Mouse (Mus musculus) adrenal gland, adult 18-20 months (tissue): Measurements from ENCODE around the gene Eif3a. TPM values are rescaled to one million over a fixed set of nuclear protein-coding genes. Genes with fewer than 3 reads are reported as not detected.

Source experiments
- DNase-seq, 2 experiments: peaks; one replicate each; pipeline ENCODE4 v3.0.0; 2021 to 2022; ENCODE audit warnings: low spot score in 2 of 2
- microRNA-seq, 2 experiments: library from miRNA; unstranded; fragments of <30 nt; microRNA quantifications; one replicate each; pipeline ENCODE4 v1.2.0; 2021; ENCODE audit warnings: borderline number of aligned reads in 2 of 2
- total RNA-seq, 2 experiments: library from RNA; stranded (reverse); gene quantifications; 1 replicate in 1 of 2; 2 replicates in 1 of 2; pipeline ENCODE4 v1.2.3; 2021

The Eif3a gene
- total RNA-seq, 2 experiments from 2014 or later: 147 to 186 TPM

DNA sequence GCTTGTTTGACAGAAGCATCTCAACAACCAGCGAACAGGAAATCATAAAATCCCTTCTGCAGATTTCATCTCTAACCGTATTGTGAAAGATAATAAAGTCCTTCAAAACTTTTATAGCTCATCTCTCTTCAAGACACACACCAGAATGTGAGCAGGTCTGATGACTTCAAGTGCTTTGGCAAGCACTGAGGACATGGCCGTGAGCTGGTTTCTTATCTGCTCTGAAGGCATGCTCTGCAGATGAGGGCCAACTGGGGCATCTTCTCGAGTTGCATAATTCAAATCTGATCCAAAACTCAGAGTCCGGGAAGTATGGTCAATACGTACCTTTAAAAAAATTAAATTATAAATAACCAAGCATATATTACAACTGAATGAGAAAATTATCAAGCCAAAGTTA, 17.1 kb downstream of the Eif3a start:
- DNase-seq: no peak

DNA sequence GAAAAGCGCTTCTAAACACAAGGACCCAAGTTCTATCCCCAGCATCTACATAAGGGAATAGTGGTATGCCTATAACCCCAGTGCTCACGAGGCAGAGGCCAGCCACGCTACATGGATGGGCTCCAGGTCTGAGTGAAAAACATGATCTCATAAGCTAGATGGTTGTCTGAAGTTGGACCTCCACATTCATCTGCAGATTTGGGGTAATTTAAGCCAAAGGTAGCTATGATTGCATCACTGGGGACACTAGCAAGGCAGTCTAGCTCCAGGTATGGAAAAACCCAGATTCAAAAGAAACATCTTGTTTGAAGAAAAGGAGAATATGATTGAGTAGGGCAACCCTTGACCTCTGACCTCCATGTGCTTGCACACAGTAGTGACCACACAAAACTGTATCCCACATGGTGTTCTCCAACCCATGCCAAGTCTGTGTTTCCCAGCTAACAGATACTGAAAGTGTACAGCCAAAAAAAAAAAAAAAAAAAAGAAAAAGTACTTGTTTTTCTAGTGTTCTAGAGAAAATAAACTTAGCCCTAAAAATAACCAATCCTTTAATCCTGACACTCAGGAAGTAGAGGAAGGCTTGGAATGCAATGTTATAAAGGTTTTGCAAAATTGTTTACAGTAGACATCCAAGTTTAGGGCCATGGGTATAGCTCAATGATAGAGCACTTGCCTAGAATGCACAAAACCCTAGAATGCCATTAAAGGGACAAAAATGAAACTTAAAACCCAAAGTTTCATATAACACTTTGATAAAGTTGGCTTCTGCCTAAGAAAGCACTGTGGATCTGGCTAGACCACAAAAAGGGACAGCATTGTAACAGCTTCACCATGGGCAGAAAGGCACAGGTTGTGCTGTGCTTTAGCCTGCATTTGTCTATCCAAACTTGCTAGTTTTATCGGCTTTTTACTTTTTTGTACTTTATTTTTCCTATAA, 31.3 kb downstream of the Eif3a start:
- no peak for DNase-seq

DNA sequence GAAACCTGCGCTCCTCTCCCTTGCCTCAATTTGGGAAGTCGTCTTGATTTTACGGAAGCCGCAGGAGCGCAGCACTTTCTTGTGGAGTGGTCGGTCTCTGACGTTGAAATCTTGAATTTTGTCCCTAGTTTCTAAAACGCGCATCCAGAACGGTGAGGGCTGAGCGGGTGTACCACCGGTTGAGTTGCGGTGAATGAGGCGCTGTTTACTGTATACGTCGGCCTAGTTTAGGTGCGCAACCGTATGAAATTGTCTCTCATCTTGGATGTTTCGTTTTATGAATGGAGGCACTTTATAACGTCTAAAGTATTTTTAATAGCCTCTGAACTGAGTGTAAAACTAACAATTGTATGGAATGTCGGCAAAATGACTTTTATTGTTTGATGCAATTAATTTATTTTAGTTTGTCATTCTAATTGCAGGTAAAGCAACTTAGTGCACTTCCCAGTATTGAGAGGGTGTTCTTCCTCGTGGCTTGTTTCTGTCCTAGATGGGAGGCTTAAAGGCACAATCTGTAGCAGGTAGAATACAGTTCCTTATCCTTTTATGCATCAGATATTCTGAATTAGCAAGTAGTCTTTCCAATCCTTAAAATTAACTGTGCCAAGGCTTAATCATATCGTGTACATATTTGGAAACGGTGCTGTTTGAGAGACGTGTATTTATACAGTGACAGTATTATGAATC, 33.2 kb downstream of the Eif3a start:
- DNase-seq: no peak

DNA sequence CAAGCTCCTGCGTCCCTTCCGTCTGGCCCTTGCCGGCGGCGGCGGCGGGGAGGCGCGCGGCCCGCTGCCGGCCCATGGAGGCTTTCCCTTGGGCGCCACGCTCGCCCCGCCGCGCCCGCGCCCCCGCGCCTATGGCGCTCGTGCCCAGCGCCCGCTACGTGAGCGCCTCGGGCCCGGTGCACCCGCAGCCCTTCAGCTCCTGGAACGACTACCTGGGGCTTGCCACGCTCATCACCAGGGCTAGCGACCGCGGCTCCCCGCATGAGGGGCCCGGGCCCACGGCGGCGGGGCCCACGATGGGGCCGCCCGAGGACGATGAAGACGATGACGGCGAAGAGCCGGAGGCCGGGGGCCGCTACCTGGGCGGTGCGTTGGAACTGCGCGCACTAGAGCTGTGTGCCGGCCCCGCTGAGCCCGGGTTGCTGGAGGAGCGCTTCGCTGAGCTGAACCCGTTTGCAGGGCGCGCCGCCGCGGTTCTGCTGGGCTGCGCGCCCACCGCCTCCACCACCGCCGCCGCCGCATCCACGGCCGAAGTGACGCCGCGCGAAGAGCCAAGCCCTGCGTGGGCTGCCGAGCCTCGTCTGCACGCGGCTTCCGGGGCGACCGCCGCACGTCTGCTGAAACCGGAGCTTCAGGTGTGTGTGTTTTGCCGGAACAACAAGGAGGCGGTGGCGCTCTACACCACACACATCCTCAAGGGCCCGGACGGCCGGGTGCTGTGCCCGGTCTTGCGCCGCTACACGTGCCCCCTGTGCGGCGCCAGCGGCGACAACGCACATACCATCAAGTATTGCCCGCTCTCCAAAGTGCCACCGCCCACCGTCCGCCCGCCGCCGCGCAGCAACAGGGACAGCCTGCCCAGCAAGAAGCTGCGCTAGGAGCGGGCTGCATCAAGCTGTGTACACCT, 34.0 kb downstream of the Eif3a start:
- DNase-seq: peak; percentile 37 to 40

DNA sequence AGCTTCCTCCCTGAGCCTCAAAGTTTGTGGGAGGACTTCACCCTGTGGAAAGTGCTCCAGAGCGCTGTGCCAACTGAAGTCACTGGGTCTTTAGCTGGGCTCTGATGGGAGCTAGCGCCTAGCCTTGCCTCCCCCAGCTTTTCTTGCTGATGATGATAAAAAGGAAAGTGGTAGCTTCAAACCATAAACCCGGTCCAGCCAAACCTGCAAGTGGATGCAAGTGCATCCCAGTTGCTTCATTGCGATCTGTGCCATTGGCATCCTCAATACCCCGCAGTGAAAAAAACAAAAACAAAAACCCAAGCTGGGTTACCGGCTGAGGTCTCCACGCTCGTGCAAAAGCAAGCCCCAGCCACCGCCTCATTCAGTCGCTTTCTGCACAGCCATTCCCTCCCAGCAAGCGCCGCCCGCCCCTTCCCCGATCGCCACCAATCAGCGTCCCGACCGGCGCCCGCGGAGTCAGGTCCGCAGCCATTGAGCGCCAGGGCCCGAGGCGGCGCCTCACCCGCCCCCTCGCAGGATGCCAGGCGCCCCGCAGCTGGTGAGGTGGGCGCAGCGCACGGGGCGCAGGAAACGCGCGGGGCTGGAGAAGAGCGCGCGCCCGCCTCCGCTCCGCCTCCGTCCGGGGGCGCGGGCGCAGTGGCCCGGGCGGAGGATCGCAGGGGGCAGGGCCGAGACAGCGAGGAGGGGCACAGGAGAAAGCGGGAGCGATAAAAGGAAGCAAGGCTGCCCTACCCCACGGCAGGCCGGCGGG, 34.8 kb downstream of the Eif3a start, which contains the start of gene Nanos1:
Gene Nanos1 (plus strand): TSS at position 550 of the 754 bp plus-strand sequence.
- peak; percentile 84 to 87 for DNase-seq

DNA sequence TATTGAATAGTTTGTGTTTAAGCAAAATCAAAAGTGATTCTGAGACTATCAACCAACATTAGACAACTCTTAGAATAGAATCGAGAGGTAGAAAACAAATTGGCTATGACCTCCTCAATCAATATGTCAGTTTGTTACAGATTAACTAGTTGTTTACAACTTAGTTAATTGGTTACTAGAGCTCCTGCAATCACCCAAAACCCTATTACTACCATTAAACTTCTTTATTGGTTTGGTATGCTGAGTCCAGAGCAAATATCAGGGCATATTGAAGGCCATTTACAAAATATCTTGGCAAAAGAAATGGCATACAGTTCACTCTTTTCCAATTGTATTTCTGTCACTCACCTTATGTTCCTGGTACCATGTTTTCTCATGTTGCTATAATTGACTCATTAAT, 42.7 kb downstream of the Eif3a start:
- DNase-seq: no peak

DNA sequence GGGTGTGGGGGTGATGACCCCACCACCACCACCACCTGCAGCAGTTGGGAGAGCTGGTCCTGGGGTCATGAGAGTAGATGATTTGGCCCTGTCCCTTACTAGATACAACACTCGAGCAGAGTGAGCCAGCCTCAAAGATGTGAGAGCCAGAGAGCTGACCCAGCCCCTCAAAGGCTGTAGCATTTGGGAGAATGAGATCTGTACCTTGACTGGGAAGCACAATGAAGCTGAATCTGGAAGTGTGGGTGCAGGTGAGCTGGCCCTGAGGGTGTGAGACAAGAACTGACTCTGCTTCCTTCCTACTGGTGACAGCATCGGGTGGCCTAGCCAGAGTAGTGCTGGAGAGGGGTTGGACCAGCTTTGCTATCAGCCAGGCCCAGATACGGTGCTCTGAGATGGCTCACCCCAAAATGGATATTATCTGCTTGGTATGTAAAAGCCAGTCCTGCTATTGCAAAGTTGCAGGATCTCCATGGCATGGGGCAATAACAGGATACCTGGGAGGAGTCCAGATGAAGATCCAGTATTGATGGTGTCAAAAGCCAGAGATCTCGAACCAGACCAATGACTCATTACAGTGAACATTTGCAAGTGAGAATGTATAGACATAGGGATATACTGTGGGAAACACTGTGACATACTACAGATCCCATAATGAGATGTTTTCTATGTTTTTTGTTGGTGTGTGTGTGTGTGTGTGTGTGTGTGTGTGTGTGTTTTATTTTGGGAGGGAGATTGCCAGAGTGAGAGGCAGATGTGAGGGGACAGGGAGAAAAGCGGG, 46.5 kb downstream of the Eif3a start:
- DNase-seq: no peak

DNA sequence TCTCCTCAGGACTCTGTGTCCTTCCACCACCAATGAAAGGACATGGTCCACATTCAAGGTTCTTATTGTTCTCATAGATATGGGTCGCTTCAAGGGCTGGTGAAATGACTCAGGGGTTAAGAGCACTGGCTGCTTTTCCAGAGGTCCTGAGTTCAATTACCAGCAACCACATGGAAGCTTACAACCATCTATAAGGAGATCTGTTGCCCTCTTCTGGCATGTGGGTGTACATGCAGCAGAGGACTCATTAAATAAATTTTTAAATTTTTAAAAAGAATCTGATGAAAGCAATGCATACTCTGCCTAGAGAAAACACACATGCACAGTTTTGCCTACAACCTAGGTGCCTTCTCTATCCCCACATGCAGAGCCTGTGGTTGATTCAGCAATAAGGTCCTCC, 49.9 kb downstream of the Eif3a start:
- DNase-seq: no peak

DNA sequence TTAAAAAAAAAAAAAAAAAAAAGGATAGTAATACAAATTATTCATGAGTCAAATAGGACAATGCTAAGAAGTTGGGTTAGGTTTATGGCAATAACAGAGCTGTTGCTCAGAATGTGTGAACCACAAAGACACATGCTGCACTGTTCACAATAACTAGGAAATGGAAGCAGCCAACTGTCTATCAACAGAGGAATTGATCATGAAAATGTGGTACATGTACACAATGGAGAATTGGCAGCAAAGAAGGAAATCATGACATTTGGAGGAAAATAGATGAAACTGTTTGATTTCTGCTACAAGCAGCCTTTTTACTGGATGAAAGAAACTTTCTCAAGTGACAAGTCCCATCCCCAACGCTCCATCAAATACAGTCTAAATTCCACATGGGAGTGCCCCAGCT, 58.5 kb downstream of the Eif3a start:
- no peak for DNase-seq

DNA sequence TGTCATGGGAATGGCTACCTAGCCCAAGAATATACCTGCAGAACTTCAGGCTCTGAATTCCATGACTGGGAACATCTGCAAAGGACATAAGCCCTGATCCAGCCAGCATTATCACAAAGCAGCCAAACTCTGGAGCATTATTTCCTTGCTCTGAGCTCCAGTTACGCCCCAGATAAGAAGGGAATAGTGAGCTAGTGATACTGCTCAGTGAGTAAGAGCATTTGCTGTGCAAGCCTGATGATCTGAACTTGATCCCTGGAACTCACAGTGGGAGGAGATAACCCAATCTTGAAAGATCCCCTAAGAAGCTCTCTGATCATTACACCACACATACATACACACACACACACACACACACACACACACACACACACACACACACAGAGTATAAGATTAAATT, 59.2 kb downstream of the Eif3a start:
- no peak for DNase-seq

DNA sequence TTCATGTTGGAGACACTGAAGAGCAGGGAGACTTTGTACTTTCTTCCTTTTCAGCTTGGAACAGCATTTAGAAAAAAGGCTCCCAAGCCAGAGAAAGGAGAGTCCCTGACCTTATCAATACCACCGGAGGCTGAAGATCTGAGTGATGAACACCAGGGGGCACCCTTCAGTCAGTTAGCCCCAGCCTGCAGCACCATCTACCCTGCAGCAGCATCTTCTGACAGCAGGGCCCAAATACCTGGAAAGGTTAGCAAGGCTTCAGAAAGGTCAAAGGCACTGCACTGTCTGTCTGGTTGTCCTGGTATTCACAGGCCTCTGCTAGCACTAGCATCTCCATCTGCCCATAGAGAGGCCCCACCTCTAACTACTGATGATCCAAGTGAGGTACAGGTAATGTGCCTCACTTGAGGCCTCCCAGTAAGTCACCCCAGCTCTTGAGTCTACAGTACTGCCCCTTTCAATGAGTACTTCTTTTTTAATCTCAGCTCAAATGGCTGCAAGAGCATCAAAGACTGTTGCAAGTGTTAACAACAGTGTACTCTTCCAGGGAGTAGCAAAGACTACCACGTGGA, 60.1 kb downstream of the Eif3a start:
- peak in 1 of 2 experiments; percentile 19 for DNase-seq

DNA sequence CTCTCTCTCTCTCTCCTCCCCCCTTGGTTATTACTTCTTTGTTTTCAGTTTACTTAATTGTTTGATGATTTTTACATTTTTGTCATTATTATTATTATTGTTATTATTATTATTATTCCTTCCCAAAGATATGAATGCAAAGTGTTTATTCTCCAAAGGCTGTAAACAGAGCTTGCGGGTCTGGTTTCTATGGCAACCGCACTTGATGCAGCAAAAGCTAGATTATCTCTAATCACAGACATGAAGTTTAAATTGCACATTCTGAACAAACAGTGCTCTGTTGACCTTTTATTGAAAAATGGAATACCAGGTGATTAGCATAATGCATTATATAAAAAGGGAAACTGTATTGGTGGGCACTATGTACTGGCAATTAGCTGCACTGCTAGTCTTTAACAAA, 74.1 kb downstream of the Eif3a start:
- DNase-seq: no peak

DNA sequence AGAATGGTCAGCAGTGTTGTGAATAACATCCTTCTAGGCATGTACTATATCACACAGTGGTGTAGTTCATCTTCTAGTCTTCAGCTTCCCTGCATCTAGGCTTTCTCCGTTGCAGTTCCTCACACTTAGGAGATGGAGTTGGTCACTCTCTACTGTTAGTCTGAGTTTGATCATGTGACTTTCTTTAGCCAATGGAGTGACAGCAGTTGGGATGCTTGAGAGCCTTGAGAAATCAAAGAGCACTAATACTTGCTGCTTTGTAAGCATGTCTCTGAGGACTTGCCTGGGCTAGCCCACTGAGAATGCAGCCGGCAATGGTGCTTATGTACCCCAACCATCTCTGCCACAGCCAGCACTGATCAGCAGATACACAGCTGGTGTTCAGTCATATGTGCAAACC, 77.9 kb downstream of the Eif3a start:
- no peak for DNase-seq

Small RNA genes within 50 kb of the gene (microRNA-seq; reads per million reads assigned to microRNA genes)
- 0 reads per million in 2 experiments for gene mmu-mir-3084-1

Other genes with a start within 250 kb of the Eif3a start
- 10 to 100 TPM; 42.9 to 49.3 TPM for gene Cacul1, start 209.6 kb downstream of the Eif3a start, total RNA-seq
- 1 to 10 TPM; 1.6 TPM for gene Nanos1, start 34.7 kb downstream of the Eif3a start, total RNA-seq
- 10 to 100 TPM; 39.1 to 40.5 TPM for gene Fam45a, start 20.9 kb upstream of the Eif3a start, total RNA-seq
- gene Sfxn4, start 70.8 kb upstream of the Eif3a start, total RNA-seq: 1 to 10 TPM; 6.4 to 7.1 TPM
- 100 to 1,000 TPM; 564 to 802 TPM for gene Prdx3, start 83.9 kb upstream of the Eif3a start, total RNA-seq
- 10 to 100 TPM; 23.3 to 47.1 TPM for gene Grk5, start 99.1 kb upstream of the Eif3a start, total RNA-seq